Mouse (Mus musculus) neural tube, embryonic 12.5 days (tissue): ENCODE data around the gene Olfr1423. TPM values are rescaled to one million over a fixed set of nuclear protein-coding genes. Genes with fewer than 3 reads are reported as not detected.
"Not testable (repeated sequence)": the region's sequence is repeated elsewhere in the genome, so short reads cannot be mapped to it uniquely, and the experiment has no call there.

Experiments used
- ATAC-seq: fragments of 200-750 bp; cut with Nextera tagmentation; 2 replicates; pipeline ENCODE4 v1.8.0; 2017; ENCODE audit warnings: low read depth, mild to moderate bottlenecking, moderate TSS enrichment, moderate library complexity; ENCODE audit not compliant: low FRiP score
- H3K27ac ChIP-seq: fragments of 300-500 bp; sonication (generic); 2 replicates; pipeline ENCODE4 v1.5.1; 2016
- H3K27me3 ChIP-seq: fragments of 300-500 bp; sonication (generic); replicated peaks from 2 replicates; pipeline ENCODE4 v1.6.1; 2016; ENCODE audit warnings: mild to moderate bottlenecking
- H3K36me3 ChIP-seq: fragments of 300-500 bp; sonication (generic); 2 replicates; pipeline ENCODE4 v1.6.1; 2016; ENCODE audit warnings: mild to moderate bottlenecking
- H3K4me1 ChIP-seq: fragments of 300-500 bp; sonication (generic); 2 replicates; pipeline ENCODE4 v1.6.1; 2016
- H3K4me2 ChIP-seq: fragments of 300-500 bp; sonication (generic); replicated peaks from 2 replicates; pipeline ENCODE4 v1.6.1; 2016; ENCODE audit warnings: mild to moderate bottlenecking
- H3K4me3 ChIP-seq: fragments of 300-500 bp; sonication (generic); 2 replicates; pipeline ENCODE4 v1.5.1; 2016
- H3K9ac ChIP-seq: fragments of 300-500 bp; sonication (generic); 2 replicates; pipeline ENCODE4 v1.6.1; 2016; ENCODE audit warnings: mild to moderate bottlenecking
- H3K9me3 ChIP-seq: fragments of 300-500 bp; sonication (generic); 2 replicates; pipeline ENCODE4 v1.6.1; 2016; ENCODE audit warnings: mild to moderate bottlenecking
- WGBS: fragments of 180-500 bp; shearing (Covaris S2); methylation state at CpG from one replicate; pipeline ENCODE4 v1.1.7; 2016; 5-methylcytosine and 5-hydroxymethylcytosine counted together
- polyA plus RNA-seq: library from polyadenylated mRNA; unstranded; fragments of >200 nt; fragmentation: Nextera tagmentation; extraction: Ambion mirVana; gene quantifications from 2 replicates; pipeline ENCODE4 v1.2.1, GENCODE M21; 2016

Olfr1423 gene
- not detected in 2 replicates for polyA plus RNA-seq

DNA sequence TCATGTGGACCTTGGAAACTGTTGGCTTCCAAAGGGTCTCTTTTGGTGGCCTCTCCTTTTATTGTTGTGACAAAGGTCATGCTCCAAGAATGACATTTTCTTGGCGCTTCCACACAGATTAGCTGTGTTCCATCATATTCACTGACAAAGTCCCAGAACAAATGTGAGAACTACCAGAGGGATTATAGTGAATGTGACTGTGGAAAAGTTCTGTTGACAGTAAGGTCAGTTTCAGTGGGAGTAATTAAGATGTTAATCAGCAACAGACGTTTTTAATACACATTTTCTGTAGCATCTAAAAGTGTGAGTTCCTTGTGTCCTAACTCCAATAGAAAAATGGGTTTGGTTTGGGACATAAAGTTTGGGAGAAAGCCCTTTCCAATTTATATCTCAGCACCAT is at the start of gene Olfr1423:
Olfr1423 (minus strand) TSS at position 101 of the 400 bp plus-strand sequence.
- no peak within 1 kb of the TSS for H3K27ac ChIP-seq
- H3K9ac ChIP-seq: no peak within 1 kb of the TSS
- H3K4me2 ChIP-seq: no peak within 1 kb of the TSS
- no peaks in the 10 kb centered on the region for H3K9me3 ChIP-seq
- 73% methylated on average over 2 of the region's 2 CpGs for WGBS
- H3K27me3 ChIP-seq: no peaks in the 10 kb centered on the region
- no peak within 1 kb of the TSS for H3K4me3 ChIP-seq
- H3K4me1 ChIP-seq: no peaks in the 10 kb centered on the region
- ATAC-seq: no peak
- H3K36me3 ChIP-seq: no peaks in the 10 kb centered on the region

DNA sequence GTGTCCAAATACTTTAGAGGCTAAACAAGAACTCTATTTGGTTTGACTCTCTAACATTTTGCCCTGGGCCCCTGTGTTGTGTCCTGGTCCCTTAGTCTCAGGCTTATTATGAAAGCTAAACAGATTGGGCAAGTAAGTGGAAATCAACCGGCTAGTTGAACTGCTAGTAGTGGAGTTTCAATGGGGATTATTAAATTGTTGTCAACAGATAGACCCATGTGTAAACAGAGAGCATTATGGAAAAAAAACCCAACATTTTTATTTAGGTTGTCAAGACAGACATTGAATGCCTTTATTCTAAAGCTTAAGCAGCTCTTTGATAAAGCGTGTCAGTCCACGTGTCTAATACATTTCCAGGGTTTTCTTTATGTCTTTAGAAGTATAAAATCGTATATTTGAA is 36.5 kb upstream of the Olfr1423 start, which contains the start of gene Olfr1425:
Olfr1425 (minus strand) TSS at position 101 of the 400 bp plus-strand sequence.
- H3K9me3 ChIP-seq, H3K4me1 ChIP-seq, H3K36me3 ChIP-seq, H3K4me2 ChIP-seq, ATAC-seq, H3K27me3 ChIP-seq, H3K4me3 ChIP-seq, H3K9ac ChIP-seq, H3K27ac ChIP-seq: not testable (repeated sequence)
- 86% methylated on average over 4 of the region's 4 CpGs for WGBS

DNA sequence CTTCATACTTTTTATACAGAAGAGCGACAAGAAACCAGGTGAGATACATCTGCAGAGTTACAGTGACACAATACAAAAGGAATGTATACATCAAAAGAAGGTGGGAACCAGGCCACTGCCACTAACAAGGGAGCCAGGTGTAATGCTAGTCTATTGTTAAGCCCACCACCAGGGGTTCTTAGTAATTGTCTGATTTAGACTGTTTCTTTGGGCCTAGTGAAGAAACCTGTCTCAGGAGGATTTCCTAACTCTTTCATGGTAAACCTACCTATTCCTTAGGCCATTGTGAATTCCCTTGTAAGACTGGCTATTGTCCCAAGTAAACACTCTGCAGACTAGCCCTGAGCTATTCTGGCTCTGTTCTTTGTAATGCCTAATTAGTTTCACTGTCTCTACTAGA is 28.4 kb upstream of the Olfr1423 start:
- not testable (repeated sequence) for H3K9ac ChIP-seq, H3K4me1 ChIP-seq, H3K4me3 ChIP-seq, H3K36me3 ChIP-seq, ATAC-seq, H3K4me2 ChIP-seq, H3K27me3 ChIP-seq, H3K27ac ChIP-seq, H3K9me3 ChIP-seq
- 88% methylated on average over 1 of the region's 1 CpGs for WGBS

- H3K4me2 ChIP-seq, H3K36me3 ChIP-seq, H3K4me1 ChIP-seq, ATAC-seq, H3K9ac ChIP-seq, H3K9me3 ChIP-seq, H3K27me3 ChIP-seq, H3K27ac ChIP-seq, H3K4me3 ChIP-seq: not testable (repeated sequence)
- 78% methylated on average over 1 of the region's 1 CpGs for WGBS
These were observed 26.7 kb upstream of the Olfr1423 start for GRCm38 (mm10) chr19:12067806-12068205.

DNA sequence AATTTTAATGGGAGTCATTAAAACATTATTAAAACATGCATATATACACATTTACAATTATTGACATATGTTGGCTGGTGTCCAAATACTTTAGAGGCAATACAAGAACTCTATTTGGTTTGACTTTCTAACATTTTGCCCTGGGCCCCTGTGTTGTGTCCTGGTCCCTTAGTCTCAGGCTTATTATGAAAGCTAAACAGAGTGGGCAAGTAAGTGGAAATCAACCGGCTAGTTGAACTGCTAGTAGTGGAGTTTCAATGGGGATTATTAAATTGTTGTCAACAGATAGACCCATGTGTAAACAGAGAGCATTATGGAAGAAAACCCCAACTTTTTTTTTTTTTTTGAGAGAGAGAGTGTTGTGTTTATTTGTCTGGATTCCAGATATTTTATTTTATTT is 21.5 kb upstream of the Olfr1423 start, which contains the start of gene Olfr1424:
Olfr1424 (minus strand) TSS at position 101 of the 400 bp plus-strand sequence.
- WGBS: 87% methylated on average over 1 of the region's 1 CpGs
- H3K9ac ChIP-seq, H3K36me3 ChIP-seq, H3K27ac ChIP-seq, H3K27me3 ChIP-seq, H3K9me3 ChIP-seq, ATAC-seq, H3K4me2 ChIP-seq, H3K4me3 ChIP-seq, H3K4me1 ChIP-seq: not testable (repeated sequence)

DNA sequence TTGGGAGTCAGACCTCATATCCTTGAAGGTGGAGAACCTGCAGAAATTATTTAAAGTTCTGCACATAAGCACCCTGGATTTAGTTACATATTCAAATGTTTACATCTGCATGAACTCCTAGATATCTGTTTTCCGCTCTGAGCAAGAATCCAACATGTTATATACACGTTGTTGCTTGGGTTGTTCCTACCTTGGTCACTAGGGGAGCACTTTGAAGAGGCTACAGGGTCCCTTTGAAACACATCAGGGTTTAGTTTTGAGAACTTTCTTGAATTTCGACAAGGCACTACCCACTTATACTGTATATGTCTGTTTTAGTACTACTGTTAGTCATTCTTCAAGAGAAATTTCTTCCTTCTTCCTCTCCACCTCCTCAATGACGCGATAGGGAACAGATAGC is 2.0 kb upstream of the Olfr1423 start:
- WGBS: 91% methylated on average over 5 of the region's 5 CpGs
- H3K9ac ChIP-seq: no peak overlapping the region
- H3K4me2 ChIP-seq: no peak overlapping the region

DNA sequence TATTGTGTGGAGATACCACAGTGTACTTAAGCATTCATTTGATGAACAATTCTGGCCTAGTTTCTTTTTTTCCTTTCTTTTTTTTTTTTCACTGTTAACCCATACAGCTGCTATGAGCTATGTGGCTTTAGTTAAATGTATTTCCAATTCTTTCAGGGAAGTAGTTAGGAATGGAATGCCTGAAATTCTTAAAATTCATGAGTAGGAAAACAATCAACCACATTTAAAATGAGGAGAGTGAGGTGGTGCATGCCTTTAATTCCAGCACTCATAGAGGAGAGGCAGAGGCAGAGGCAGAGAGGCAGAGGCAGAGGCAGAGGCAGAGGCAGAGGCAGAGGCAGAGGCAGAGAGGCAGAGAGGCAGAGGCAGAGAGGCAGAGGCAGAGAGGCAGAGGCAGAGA is 3.4 kb downstream of the Olfr1423 start:
- no peak for ATAC-seq
- Histone ChIP-seq H3K4me1 (no peaks in the 10 kb centered on the region), H3K27me3 (no peaks in the 10 kb centered on the region), H3K9me3 (no peaks in the 10 kb centered on the region), H3K27ac (no peak overlapping the region), H3K9ac (no peak overlapping the region), H3K4me3 (no peak overlapping the region), H3K4me2 (no peak overlapping the region), H3K36me3 (no peaks in the 10 kb centered on the region)

More for the DNA sequence above, 2.0 kb upstream of the Olfr1423 start:
- no peaks in the 10 kb centered on the region for H3K36me3 ChIP-seq
- H3K4me1 ChIP-seq: no peaks in the 10 kb centered on the region
- no peak overlapping the region for H3K27ac ChIP-seq
- no peak overlapping the region for H3K4me3 ChIP-seq
- no peaks in the 10 kb centered on the region for H3K9me3 ChIP-seq
- ATAC-seq: no peak
- H3K27me3 ChIP-seq: no peaks in the 10 kb centered on the region

DNA sequence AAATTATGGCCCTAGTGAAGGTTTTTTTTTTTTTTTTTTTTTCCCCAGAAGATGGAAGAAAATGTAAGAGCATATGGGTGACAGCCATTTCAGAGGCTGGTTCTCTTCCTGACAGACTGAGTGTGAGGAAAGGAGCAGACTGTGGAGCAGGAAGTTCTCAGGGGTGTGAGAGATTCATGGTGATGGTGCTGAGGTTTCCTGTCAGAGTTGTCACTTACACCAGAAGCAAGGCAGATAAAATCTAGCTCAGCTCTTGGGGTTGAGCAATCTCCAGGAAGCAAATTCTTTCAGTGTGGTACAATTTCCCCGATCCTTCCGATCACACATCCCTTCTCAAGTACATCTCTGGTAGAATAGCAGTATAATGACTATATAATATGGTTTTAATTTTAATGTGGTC is 14.5 kb downstream of the Olfr1423 start:
- no peak overlapping the region for H3K27ac ChIP-seq
- no peak overlapping the region for H3K4me3 ChIP-seq
- H3K4me2 ChIP-seq: no peak overlapping the region
- 93% methylated on average over 2 of the region's 2 CpGs for WGBS
- no peak for ATAC-seq
- H3K4me1 ChIP-seq: no peaks in the 10 kb centered on the region
- no peaks in the 10 kb centered on the region for H3K36me3 ChIP-seq
- no peaks in the 10 kb centered on the region for H3K27me3 ChIP-seq
- H3K9me3 ChIP-seq: no peaks in the 10 kb centered on the region
- no peak overlapping the region for H3K9ac ChIP-seq

- no peak for ATAC-seq
- Histone ChIP-seq H3K27me3 (no peaks in the 10 kb centered on the region), H3K9me3 (no peaks in the 10 kb centered on the region), H3K4me2 (no peak overlapping the region), H3K4me3 (no peak overlapping the region), H3K9ac (no peak overlapping the region), H3K4me1 (no peaks in the 10 kb centered on the region), H3K36me3 (no peaks in the 10 kb centered on the region), H3K27ac (no peak overlapping the region)
- 93% methylated on average over 3 of the region's 3 CpGs for WGBS
These were observed 15.8 kb downstream of the Olfr1423 start for GRCm38 (mm10) chr19:12025333-12025732.

GRCm38 (mm10) chr19:12024149-12024548 is 17.0 kb downstream of the Olfr1423 start:
- no peak overlapping the region for H3K27ac ChIP-seq
- ATAC-seq: no peak
- H3K4me3 ChIP-seq: no peak overlapping the region
- no peaks in the 10 kb centered on the region for H3K36me3 ChIP-seq
- H3K9me3 ChIP-seq: no peaks in the 10 kb centered on the region
- 85% methylated on average over 4 of the region's 4 CpGs for WGBS
- H3K9ac ChIP-seq: no peak overlapping the region
- no peaks in the 10 kb centered on the region for H3K4me1 ChIP-seq
- no peak overlapping the region for H3K4me2 ChIP-seq
- no peaks in the 10 kb centered on the region for H3K27me3 ChIP-seq

DNA sequence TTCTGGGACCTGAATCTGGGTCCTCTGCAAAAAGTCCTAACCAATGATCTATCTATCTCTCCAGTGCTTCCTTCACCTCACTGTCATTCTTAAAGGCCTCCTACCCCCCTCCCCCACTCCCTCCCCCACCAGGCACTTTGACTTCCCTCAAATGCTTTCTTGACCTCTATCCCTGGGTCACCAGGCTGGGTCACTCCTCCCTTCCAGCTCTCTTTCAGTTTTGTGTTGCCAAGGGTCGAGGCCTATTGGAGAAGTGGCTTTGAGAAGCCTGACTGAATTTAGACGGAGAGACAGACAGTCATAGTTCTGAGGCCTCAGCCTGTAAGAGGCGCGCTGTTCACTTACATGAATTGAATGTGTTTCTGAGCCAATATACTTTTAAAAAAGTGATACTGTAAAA is 24.9 kb downstream of the Olfr1423 start:
- Histone ChIP-seq H3K27me3 (no peaks in the 10 kb centered on the region), H3K27ac (no peak overlapping the region), H3K4me2 (no peak overlapping the region), H3K36me3 (no peaks in the 10 kb centered on the region), H3K4me3 (no peak overlapping the region), H3K4me1 (no peaks in the 10 kb centered on the region), H3K9ac (no peak overlapping the region), H3K9me3 (no peaks in the 10 kb centered on the region)
- no peak for ATAC-seq
- WGBS: 69% methylated on average over 4 of the region's 4 CpGs

- Histone ChIP-seq H3K4me3 (no peak overlapping the region), H3K4me1 (no peaks in the 10 kb centered on the region)
These were observed 25.4 kb downstream of the Olfr1423 start for GRCm38 (mm10) chr19:12015708-12016107.

DNA sequence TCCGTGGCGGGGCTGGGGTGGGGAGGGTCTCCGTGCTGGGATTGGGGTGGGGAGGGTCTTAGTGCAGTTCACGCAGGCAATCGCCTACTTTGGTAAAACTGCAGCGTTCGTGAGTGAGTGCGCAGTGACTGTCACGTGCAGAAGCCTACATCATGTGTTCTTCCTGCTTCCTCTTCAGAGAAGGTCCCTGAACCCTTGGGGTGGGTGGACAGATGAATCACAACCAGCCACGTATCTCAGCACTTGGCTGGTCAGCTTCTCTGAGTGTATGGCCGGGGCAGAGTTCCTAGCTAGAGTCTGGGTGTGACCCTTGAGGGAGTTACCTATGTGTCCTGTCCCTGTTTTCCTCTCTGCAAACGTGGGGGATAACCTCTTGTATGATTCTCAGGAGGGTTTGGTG is 27.9 kb downstream of the Olfr1423 start:
- WGBS: 1% methylated on average over 9 of the region's 12 CpGs
- no peaks in the 10 kb centered on the region for H3K9me3 ChIP-seq
- ATAC-seq: no peak

More at GRCm38 (mm10) chr19:12015708-12016107, 25.4 kb downstream of the Olfr1423 start:
- H3K27me3 ChIP-seq: no peaks in the 10 kb centered on the region
- H3K9me3 ChIP-seq: no peaks in the 10 kb centered on the region
- H3K9ac ChIP-seq: no peak overlapping the region
- no peak overlapping the region for H3K27ac ChIP-seq
- H3K4me2 ChIP-seq: no peak overlapping the region
- no peak for ATAC-seq
- 71% methylated on average over 8 of the region's 8 CpGs for WGBS
- H3K36me3 ChIP-seq: no peaks in the 10 kb centered on the region

More for the DNA sequence above, 27.9 kb downstream of the Olfr1423 start:
- H3K27ac ChIP-seq: no peak overlapping the region
- H3K4me3 ChIP-seq: peak overlapping the region; percentile 53
- H3K4me2 ChIP-seq: peak overlapping the region; percentile 66
- no peaks in the 10 kb centered on the region for H3K27me3 ChIP-seq
- H3K36me3 ChIP-seq: no peaks in the 10 kb centered on the region
- no peaks in the 10 kb centered on the region for H3K4me1 ChIP-seq
- H3K9ac ChIP-seq: peak overlapping the region; percentile 29
